Mouse (Mus musculus) liver, embryonic 15.5 days (tissue): Measurements from ENCODE around the gene Tmem235. TPM values are rescaled to one million over a fixed set of nuclear protein-coding genes. Genes with fewer than 3 reads are reported as not detected.

Experiments used
- ATAC-seq: fragments of 200-750 bp; cut with Nextera tagmentation; 2 replicates; pipeline ENCODE4 v1.8.0; 2017; ENCODE audit warnings: moderate number of reproducible peaks, mild to moderate bottlenecking, moderate library complexity; ENCODE audit not compliant: insufficient read depth
- H3K27ac ChIP-seq: fragments of 300-500 bp; sonication (generic); replicated peaks from 2 replicates; pipeline ENCODE4 v1.5.1; 2015; ENCODE audit warnings: mild to moderate bottlenecking, inconsistent platforms
- H3K27me3 ChIP-seq: fragments of 300-500 bp; sonication (generic); 2 replicates; pipeline ENCODE4 v1.6.1; 2015; ENCODE audit warnings: mild to moderate bottlenecking, inconsistent platforms
- H3K36me3 ChIP-seq: fragments of 300-500 bp; sonication (generic); replicated peaks from 2 replicates; pipeline ENCODE4 v1.6.1; 2015; ENCODE audit warnings: moderate library complexity, mild to moderate bottlenecking, inconsistent platforms
- H3K4me1 ChIP-seq: fragments of 300-500 bp; sonication (generic); replicated peaks from 2 replicates; pipeline ENCODE4 v1.6.1; 2015; ENCODE audit warnings: inconsistent platforms
- H3K4me2 ChIP-seq: fragments of 300-500 bp; sonication (generic); 2 replicates; pipeline ENCODE4 v1.6.1; 2015; ENCODE audit warnings: moderate library complexity, mild to moderate bottlenecking, inconsistent platforms
- H3K4me3 ChIP-seq: fragments of 300-500 bp; sonication (generic); replicated peaks from 2 replicates; pipeline ENCODE4 v1.5.1; 2015; ENCODE audit warnings: mild to moderate bottlenecking, inconsistent platforms
- H3K9ac ChIP-seq: fragments of 300-500 bp; sonication (generic); 2 replicates; pipeline ENCODE4 v1.6.1; 2015; ENCODE audit warnings: moderate library complexity, mild to moderate bottlenecking, inconsistent platforms
- H3K9me3 ChIP-seq: fragments of 300-500 bp; sonication (generic); replicated peaks from 2 replicates; pipeline ENCODE4 v1.6.1; 2016; ENCODE audit warnings: inconsistent platforms
- WGBS: fragments of 180-500 bp; shearing (Covaris S2); methylation state at CpG from one replicate; pipeline ENCODE4 v1.1.7; 2015; ENCODE audit warnings: mixed read lengths; ENCODE audit not compliant: insufficient replicate concordance; 5-methylcytosine and 5-hydroxymethylcytosine counted together
- polyA plus RNA-seq: library from polyadenylated mRNA; unstranded; fragments of >200 nt; fragmentation: Nextera tagmentation; extraction: Ambion mirVana; gene quantifications from 2 replicates; pipeline ENCODE4 v1.2.1, GENCODE M21; 2015

The Tmem235 gene
- polyA plus RNA-seq, 1 experiment from 2014 or later: not detected

DNA sequence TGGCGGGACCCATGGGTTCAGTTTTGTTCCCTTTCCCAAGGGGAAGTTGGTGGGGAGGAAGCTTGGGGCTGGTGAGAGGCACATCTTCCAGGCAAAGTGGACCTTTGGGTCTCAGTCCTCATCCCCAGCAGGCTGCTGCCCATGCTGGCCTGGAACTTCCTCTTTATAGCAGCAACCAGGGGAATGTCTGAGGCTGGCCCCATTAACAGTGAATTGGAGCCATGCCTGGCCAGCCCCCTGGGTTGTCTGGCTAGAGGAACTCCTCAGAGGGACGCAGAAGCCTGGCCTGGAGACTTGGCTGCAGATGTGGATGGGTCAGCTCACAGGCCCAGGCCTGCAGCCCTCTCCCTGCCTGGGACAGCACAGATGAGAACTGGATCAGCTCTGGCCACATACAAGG, 4.3 kb downstream of the Tmem235 start:
- Histone ChIP-seq H3K27ac (no peak overlapping the region), H3K9me3 (no peaks in the 10 kb centered on the region), H3K9ac (no peak overlapping the region), H3K4me3 (no peak overlapping the region), H3K4me2 (no peak overlapping the region), H3K36me3 (no peaks in the 10 kb centered on the region), H3K27me3 (peaks cover 55% of the 10 kb centered on the region), H3K4me1 (peaks cover 6% of the 10 kb centered on the region; the same call in 1 of the 2 replicates)
- WGBS: 31% methylated on average over 2 of the region's 2 CpGs
- ATAC-seq: no peak

DNA sequence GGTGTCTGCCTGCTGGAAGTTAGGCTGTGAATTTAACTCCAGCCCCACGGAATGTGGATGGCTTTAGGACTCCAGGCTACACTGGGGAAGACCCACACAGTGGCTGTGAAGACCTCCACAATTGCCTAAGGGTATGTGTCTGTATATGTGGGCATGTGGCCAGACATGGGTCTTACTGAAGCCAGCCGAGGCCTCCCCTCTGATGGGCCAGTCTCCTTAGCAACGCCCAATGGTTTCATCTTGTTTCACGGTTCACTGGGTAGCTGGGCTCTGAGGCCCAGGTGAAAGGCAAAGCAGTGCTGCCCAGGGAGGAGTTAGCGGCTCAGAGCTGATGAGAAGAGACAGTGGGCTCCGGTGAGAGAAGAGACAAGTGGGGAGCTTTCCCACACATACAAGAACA, 5.4 kb downstream of the Tmem235 start:
- no peak overlapping the region for H3K4me2 ChIP-seq
- H3K9me3 ChIP-seq: no peaks in the 10 kb centered on the region
- H3K27me3 ChIP-seq: peaks cover 49% of the 10 kb centered on the region
- no peak overlapping the region for H3K4me3 ChIP-seq
- peaks cover 2% of the 10 kb centered on the region for H3K4me1 ChIP-seq
- ATAC-seq: no peak
- H3K36me3 ChIP-seq: no peaks in the 10 kb centered on the region
- H3K9ac ChIP-seq: no peak overlapping the region
- no peak overlapping the region for H3K27ac ChIP-seq
- 62% methylated on average over 6 of the region's 6 CpGs for WGBS

DNA sequence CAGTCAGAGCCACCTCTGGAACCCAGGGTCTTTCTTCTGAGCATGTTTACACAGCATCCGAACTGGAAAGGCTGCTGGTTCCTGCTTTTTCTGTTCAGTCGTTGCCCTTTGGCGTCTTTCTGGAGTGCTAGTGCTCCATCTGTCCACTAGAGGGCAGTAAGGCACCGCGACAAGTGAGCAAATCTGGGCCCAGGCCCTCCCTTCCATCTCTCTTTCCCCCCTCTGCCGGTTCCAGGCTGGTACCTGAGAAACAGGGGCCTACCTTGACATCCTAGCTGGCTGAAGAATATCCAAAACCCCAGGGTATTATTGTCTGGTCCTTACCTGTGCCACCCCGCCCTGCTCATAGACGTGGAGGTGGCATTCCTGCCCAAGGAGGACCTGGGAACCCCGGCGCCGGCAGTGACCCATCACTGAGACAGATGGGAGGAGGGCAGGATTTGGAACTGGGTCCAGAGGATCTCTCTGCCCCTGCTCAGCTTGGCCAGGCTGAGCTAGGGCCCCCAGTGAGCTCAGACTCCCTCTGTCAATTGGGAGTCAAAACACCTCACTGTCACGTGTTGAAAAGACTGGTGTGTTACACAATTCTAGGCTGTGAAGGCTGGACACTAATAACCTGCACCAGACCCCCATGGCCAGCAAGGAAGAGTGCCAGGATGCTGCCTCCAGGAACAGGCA, 10.3 kb downstream of the Tmem235 start:
- no peak for ATAC-seq
- H3K9ac ChIP-seq: no peak overlapping the region
- no peak overlapping the region for H3K4me3 ChIP-seq
- H3K9me3 ChIP-seq: no peaks in the 10 kb centered on the region
- H3K36me3 ChIP-seq: no peaks in the 10 kb centered on the region
- H3K27ac ChIP-seq: no peak overlapping the region
- H3K4me2 ChIP-seq: no peak overlapping the region
- H3K27me3 ChIP-seq: peaks cover 55% of the 10 kb centered on the region
- peaks cover 14% of the 10 kb centered on the region for H3K4me1 ChIP-seq
- WGBS: 40% methylated on average over 12 of the region's 12 CpGs

DNA sequence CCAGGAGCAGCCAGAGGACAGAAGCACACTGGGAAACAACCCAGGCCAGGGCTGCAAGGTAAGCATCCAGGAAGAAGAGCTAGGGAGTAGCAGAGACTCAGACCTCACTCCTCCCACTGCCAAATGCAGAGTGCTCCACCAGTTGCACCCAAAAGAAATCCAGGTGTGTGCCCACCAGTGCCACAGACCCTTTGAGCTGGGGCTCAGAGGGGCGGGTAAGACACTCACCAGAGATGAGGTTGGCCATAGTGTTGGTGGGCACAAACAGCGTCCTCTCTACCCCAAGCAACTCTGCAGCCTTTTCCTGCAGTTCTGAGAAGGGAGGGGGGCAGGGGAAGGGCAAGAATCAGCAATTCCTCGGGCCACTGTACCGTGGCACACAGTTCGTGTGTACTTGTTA, 10.8 kb downstream of the Tmem235 start:
- Histone ChIP-seq H3K9me3 (no peaks in the 10 kb centered on the region), H3K4me1 (peaks cover 14% of the 10 kb centered on the region), H3K27ac (no peak overlapping the region), H3K9ac (no peak overlapping the region), H3K4me2 (no peak overlapping the region), H3K27me3 (peaks cover 55% of the 10 kb centered on the region), H3K36me3 (no peaks in the 10 kb centered on the region), H3K4me3 (no peak overlapping the region)
- no peak for ATAC-seq
- WGBS: 44% methylated on average over 5 of the region's 5 CpGs

DNA sequence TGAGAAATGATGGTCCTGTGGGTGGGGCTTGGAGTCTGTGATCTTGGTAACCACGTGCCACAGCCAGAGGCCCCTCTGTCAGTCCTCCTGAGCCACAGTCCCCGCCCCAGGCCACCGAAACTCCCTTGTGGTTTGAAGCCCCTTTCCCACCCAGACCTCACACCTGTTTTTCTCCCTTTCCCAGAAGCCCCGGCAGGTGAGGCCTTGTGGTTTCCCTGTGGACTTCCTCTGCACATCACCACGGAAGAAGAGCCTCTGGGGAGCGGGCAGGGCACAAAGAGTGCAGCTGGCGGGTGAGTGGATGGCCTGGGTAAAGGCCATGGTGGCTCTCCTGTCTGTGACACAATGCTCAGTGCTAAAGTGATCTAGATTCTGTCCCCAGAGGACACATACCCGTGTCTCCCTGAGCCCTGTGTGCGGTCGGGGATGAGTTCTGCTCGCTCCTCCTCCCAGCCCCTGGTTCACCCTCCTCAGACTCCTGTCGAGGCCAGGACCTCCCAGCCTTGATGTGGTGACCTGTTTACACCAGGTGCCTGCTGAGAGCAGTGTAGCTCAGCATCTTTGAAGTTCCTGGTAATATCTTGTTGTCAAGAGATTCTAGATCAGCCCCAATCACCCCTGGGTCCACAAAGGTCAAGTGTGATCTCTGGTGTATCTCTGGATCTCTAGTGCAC, 11.5 kb downstream of the Tmem235 start:
- H3K9ac ChIP-seq: no peak overlapping the region
- H3K9me3 ChIP-seq: no peaks in the 10 kb centered on the region
- no peak overlapping the region for H3K27ac ChIP-seq
- no peak for ATAC-seq
- no peaks in the 10 kb centered on the region for H3K36me3 ChIP-seq
- peaks cover 14% of the 10 kb centered on the region for H3K4me1 ChIP-seq
- peaks cover 55% of the 10 kb centered on the region for H3K27me3 ChIP-seq
- H3K4me2 ChIP-seq: no peak overlapping the region
- 27% methylated on average over 12 of the region's 12 CpGs for WGBS
- H3K4me3 ChIP-seq: no peak overlapping the region

DNA sequence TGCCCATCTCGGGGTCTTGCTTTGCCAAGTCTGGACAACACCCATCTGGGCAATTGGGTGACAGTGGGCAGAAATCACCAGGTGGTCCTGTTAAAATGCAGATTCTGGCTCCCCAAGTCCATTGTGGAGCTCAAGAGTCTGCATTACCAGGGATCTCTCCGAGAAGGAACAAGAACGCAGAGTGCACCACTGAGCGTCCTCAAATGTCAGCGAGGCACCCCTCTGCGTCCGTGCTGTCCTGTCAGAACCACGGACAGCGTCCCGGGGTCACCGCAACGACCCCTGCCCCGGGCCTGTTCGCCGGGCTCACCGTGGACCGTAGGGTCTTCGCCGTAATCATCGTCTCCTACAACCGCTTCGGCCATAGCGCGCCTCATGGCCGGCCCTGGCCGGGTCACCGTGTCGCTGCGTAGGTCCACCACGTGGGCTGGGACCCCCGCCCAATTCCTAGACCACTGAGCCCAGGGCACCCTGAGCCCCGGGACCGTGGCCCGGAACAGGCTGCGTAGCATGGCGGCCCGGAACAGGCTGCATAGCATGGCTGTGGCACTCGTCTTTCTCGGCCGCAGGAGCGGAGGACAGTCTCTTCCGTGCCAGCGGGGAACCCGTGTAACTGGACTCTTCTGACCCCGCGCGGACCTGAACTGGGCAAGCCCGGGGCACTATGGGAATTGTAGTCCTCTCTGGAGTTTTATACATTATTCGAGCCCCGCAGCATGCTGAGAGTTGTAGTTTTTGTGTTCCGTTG, 12.5 kb downstream of the Tmem235 start, which contains the start of gene Tha1:
TSS of gene Tha1 (minus strand) at position 621 of the 748 bp plus-strand sequence.
- no peaks in the 10 kb centered on the region for H3K9me3 ChIP-seq
- H3K4me2 ChIP-seq: peak within 1 kb of the TSS; percentile 75
- H3K4me3 ChIP-seq: peak within 1 kb of the TSS; percentile 59
- no peak within 1 kb of the TSS for H3K27ac ChIP-seq
- no peaks in the 10 kb centered on the region for H3K36me3 ChIP-seq
- ATAC-seq: peak; percentile 20; the same call in 1 of the 2 replicates
- WGBS: 3% methylated on average over 51 of the region's 51 CpGs
- H3K27me3 ChIP-seq: peaks cover 58% of the 10 kb centered on the region
- peak within 1 kb of the TSS; percentile 36; the same call in 1 of the 2 replicates for H3K9ac ChIP-seq
- peaks cover 22% of the 10 kb centered on the region for H3K4me1 ChIP-seq

DNA sequence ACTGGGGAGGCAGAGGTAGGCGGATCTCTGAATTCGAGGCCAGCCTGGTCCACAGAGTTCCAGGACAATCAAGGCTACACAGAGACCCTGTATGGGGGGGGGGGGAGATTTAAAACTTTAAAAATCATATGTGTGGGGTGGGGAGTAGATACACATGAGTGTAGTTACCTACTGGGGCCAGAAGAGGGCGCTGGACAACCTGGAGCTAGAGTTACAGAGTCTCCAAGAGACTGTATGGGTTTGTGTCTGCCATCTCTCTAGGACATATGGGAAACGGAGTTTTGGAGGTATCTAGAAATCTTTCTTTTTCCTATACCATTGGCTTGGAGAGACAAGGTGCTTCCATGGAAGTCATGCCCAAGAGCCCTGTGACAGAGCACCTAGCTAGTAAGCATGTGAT, 13.9 kb downstream of the Tmem235 start:
- H3K4me1 ChIP-seq: peaks cover 36% of the 10 kb centered on the region

DNA sequence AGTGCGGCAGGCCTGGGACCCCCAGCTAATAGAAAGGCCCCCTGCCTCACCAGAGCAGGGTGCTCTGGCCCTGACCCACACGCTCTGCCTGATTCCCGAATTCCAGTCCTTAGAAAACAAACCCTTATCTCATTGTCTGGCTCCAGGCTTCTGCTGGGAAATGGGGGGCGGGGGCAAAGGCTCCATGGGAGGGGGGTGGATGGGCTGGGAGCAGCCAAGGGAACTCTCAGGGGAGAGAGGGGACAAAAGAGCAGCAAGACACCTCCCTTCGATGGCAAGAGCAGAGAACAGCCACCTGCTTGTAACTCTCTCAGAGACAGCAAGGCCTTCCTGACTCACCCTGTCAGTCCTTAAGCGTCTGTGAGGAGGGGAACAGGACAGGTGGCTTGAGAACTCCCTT, 15.1 kb downstream of the Tmem235 start:
- Histone ChIP-seq H3K27ac (no peak overlapping the region), H3K9ac (no peak overlapping the region), H3K36me3 (no peaks in the 10 kb centered on the region), H3K4me3 (no peak overlapping the region), H3K9me3 (no peaks in the 10 kb centered on the region), H3K4me2 (no peak overlapping the region), H3K4me1 (peaks cover 37% of the 10 kb centered on the region), H3K27me3 (peaks cover 61% of the 10 kb centered on the region)
- 45% methylated on average over 6 of the region's 6 CpGs for WGBS
- ATAC-seq: no peak

More for the DNA sequence above, 13.9 kb downstream of the Tmem235 start:
- Histone ChIP-seq H3K9ac (no peak overlapping the region), H3K27me3 (peaks cover 64% of the 10 kb centered on the region), H3K36me3 (no peaks in the 10 kb centered on the region), H3K4me2 (no peak overlapping the region), H3K27ac (no peak overlapping the region), H3K4me3 (no peak overlapping the region), H3K9me3 (no peaks in the 10 kb centered on the region)
- no peak for ATAC-seq
- 35% methylated on average over 4 of the region's 4 CpGs for WGBS

DNA sequence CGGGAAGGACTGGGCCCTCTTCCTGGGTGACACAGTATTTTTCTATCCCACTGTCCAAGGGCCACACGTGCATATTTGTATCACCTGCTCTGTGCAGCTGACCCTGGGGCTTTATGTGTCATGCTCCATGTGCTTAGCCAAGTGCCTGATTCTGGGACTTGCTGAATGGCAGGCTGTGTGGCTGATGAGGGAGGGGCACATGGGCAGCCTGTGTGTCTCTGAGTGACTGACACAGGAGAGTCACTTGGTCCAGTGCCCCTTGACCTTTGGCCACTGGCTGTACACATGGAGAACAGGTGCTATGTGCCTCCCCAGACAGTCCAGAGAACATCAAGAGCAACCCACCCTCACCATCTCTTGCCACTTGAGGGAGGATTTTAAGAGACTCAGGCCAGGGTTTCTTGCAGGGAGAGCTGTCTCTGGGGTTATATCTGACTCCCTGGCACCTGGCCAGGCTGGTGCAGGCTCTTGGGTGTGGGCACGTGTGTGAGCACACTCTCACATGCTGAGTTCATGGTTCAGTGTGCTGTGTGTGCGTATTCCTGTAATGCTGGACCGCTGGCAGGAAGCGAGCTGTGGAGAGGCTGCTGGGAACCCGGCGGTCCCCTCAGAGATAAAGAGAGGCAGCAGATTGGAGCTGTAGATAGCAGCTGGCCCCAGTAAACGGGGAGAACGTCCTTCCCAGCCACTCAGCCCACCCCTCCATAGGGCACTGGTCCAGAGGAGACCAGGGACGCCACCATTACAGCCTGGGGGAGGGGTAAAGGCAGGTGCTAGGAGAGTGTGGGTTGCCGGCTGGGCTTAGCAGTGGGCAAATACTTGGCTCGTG, 17.6 kb downstream of the Tmem235 start:
- H3K4me1 ChIP-seq: peaks cover 46% of the 10 kb centered on the region
- no peak overlapping the region for H3K9ac ChIP-seq
- H3K4me2 ChIP-seq: peak overlapping the region; percentile 35
- H3K27ac ChIP-seq: peak overlapping the region; percentile 75
- H3K9me3 ChIP-seq: no peaks in the 10 kb centered on the region
- ATAC-seq: peak; percentile 57
- H3K27me3 ChIP-seq: peaks cover 36% of the 10 kb centered on the region
- no peak overlapping the region for H3K4me3 ChIP-seq
- no peaks in the 10 kb centered on the region for H3K36me3 ChIP-seq
- 7% methylated on average over 13 of the region's 13 CpGs for WGBS

DNA sequence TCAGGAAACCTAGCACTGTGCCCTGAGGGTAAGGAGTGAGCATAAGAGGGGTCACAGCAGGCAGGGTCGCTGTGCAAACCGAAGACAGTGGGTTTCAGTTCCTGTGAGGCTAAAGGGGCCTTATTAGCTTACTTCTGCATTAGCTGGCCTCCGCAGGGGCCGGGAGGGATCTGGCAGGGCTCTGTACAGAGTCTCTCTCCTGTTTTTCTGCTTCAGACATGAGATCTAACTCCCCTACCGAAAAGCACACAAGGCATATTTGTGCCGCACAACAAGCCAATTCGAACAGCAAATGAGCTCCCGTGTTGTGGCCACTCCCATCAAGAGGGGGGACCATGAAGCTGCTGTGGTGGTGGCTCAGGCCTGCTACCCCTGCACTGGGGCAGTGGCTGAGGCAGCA, 18.3 kb downstream of the Tmem235 start:
- Histone ChIP-seq H3K27ac (peak overlapping the region; percentile 75), H3K36me3 (no peaks in the 10 kb centered on the region), H3K9ac (no peak overlapping the region), H3K27me3 (peaks cover 29% of the 10 kb centered on the region), H3K4me3 (no peak overlapping the region), H3K4me1 (peaks cover 42% of the 10 kb centered on the region), H3K4me2 (peak overlapping the region; percentile 35), H3K9me3 (no peaks in the 10 kb centered on the region)
- ATAC-seq: no peak
- 10% methylated on average over 8 of the region's 8 CpGs for WGBS
